Mouse (Mus musculus) stomach, postnatal 0 days (tissue): ENCODE measurements around the gene 4930435E12Rik. TPM values are rescaled to one million over a fixed set of nuclear protein-coding genes. Genes with fewer than 3 reads are reported as not detected.

Source experiments
- ATAC-seq: fragments of 200-750 bp; cut with Nextera tagmentation; 2 replicates; pipeline ENCODE4 v1.8.0; 2017; ENCODE audit not compliant: low FRiP score, low TSS enrichment
- DNase-seq: peaks from one replicate; pipeline ENCODE4 v3.0.0-alpha.2; 2016; ENCODE audit warnings: low spot score
- H3K27ac ChIP-seq: fragments of 300-500 bp; sonication (generic); replicated peaks from 2 replicates; pipeline ENCODE4 v1.5.1; 2014; ENCODE audit warnings: mild to moderate bottlenecking, control low read depth
- H3K27me3 ChIP-seq: fragments of 300-500 bp; sonication (generic); 2 replicates; pipeline ENCODE4 v1.6.1; 2014; ENCODE audit warnings: low read length; ENCODE audit not compliant: control insufficient read depth, insufficient read depth
- H3K36me3 ChIP-seq: fragments of 300-500 bp; sonication (generic); 2 replicates; pipeline ENCODE4 v1.6.1; 2014; ENCODE audit warnings: low read length, mixed read lengths; ENCODE audit not compliant: control insufficient read depth, insufficient read depth
- H3K4me1 ChIP-seq: fragments of 300-500 bp; sonication (generic); replicated peaks from 2 replicates; pipeline ENCODE4 v1.6.1; 2014; ENCODE audit warnings: antibody characterized with exemption; ENCODE audit not compliant: control insufficient read depth, insufficient read depth
- H3K4me2 ChIP-seq: fragments of 300-500 bp; sonication (generic); replicated peaks from 2 replicates; pipeline ENCODE4 v1.6.1; 2014; ENCODE audit warnings: low read depth, mild to moderate bottlenecking, control low read depth, moderate library complexity
- H3K4me3 ChIP-seq: fragments of 300-500 bp; sonication (generic); 2 replicates; pipeline ENCODE4 v1.5.1; 2014; ENCODE audit warnings: low read depth, low read length, control low read depth
- H3K9ac ChIP-seq: fragments of 300-500 bp; sonication (generic); 2 replicates; pipeline ENCODE4 v1.6.1; 2014; ENCODE audit warnings: mild to moderate bottlenecking, low read length, control low read depth, mixed read lengths
- H3K9me3 ChIP-seq: fragments of 300-500 bp; sonication (generic); 2 replicates; pipeline ENCODE4 v1.6.1; 2016; ENCODE audit warnings: low read length; ENCODE audit not compliant: control insufficient read depth
- CTCF ChIP-seq: IDR thresholded peaks from 2 replicates; pipeline ENCODE4 v1.5.1; 2016; ENCODE audit warnings: antibody characterized with exemption, low read depth, mild to moderate bottlenecking, moderate library complexity
- EP300 ChIP-seq: optimal IDR thresholded peaks from 2 replicates; pipeline ENCODE3; 2016; ENCODE audit warnings: antibody characterized with exemption
- WGBS: fragments of 180-500 bp; shearing (Covaris S2); extraction: QIAGEN DNeasy Blood & Tissue Kit; methylation state at CpG from one replicate; pipeline ENCODE4 v1.1.7; 2014; 5-methylcytosine and 5-hydroxymethylcytosine counted together
- polyA plus RNA-seq: library from polyadenylated mRNA; unstranded; fragments of >200 nt; fragmentation: Nextera tagmentation; extraction: Ambion mirVana; gene quantifications from 2 replicates; pipeline ENCODE4 v1.2.1, GENCODE M21; 2015

4930435E12Rik gene
- not detected in 2 replicates for polyA plus RNA-seq

DNA sequence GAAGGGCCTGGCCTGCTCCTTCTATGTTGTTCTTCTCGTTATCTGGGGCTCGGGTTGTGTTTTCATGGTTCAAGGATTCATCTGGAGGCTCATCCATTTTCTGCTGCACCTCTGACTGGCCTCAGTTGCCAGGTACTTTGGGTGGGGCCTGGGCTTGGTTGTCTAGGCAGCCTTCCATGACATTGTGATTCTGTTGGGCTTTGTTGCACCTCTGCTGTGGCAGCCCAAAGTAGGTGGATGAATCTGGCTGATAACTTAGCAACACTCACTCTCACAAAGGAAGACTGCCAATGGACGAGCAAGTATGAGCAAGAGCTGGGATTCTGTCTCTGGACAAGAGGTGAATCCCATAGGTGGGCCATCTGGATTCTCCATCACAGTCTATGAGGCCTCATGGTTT lies at the start of gene 4930435E12Rik:
4930435E12Rik (minus strand) TSS at position 101 of the 400 bp plus-strand sequence.
- Histone ChIP-seq H3K9ac (no peak within 1 kb of the TSS), H3K4me3 (no peak within 1 kb of the TSS), H3K27ac (no peak within 1 kb of the TSS), H3K4me2 (no peak within 1 kb of the TSS), H3K4me1 (no peaks in the 10 kb centered on the region), H3K36me3 (no peaks in the 10 kb centered on the region), H3K9me3 (no peaks in the 10 kb centered on the region), H3K27me3 (no peaks in the 10 kb centered on the region)
- ATAC-seq = no peak
- 89% methylated on average over 3 of the region's 3 CpGs for WGBS
- no peak for DNase-seq
- no peak for TF ChIP-seq EP300
- TF ChIP-seq CTCF = no peak

GRCm38 (mm10) chr16:38874481-38874880 lies 45.9 kb upstream of the 4930435E12Rik start:
- no peak for DNase-seq
- Histone ChIP-seq H3K9me3 (no peaks in the 10 kb centered on the region), H3K36me3 (no peaks in the 10 kb centered on the region), H3K27me3 (no peaks in the 10 kb centered on the region), H3K4me1 (no peaks in the 10 kb centered on the region), H3K27ac (no peak overlapping the region), H3K4me2 (no peak overlapping the region), H3K4me3 (no peak overlapping the region), H3K9ac (no peak overlapping the region)
- no peak for TF ChIP-seq CTCF
- no peak for TF ChIP-seq EP300
- WGBS = 24% methylated on average over 4 of the region's 4 CpGs
- ATAC-seq = no peak

- H3K27ac ChIP-seq = no peak overlapping the region
- ATAC-seq = no peak
- no peaks in the 10 kb centered on the region for H3K4me1 ChIP-seq
- no peak for DNase-seq
- H3K27me3 ChIP-seq = no peaks in the 10 kb centered on the region
- no peak overlapping the region for H3K9ac ChIP-seq
- H3K36me3 ChIP-seq = no peaks in the 10 kb centered on the region
- no peak for TF ChIP-seq EP300
- no peak for TF ChIP-seq CTCF
- 58% methylated on average over 4 of the region's 4 CpGs for WGBS
- no peak overlapping the region for H3K4me2 ChIP-seq
- no peak overlapping the region for H3K4me3 ChIP-seq
- no peaks in the 10 kb centered on the region for H3K9me3 ChIP-seq
Observed at GRCm38 (mm10) chr16:38873231-38873630, 44.7 kb upstream of the 4930435E12Rik start.

- no peaks in the 10 kb centered on the region for H3K9me3 ChIP-seq
- no peaks in the 10 kb centered on the region for H3K27me3 ChIP-seq
- H3K4me3 ChIP-seq = no peak overlapping the region
- WGBS = 50% methylated on average over 5 of the region's 5 CpGs
- TF ChIP-seq CTCF (no peak), EP300 (no peak)
- H3K4me1 ChIP-seq = no peaks in the 10 kb centered on the region
- no peak overlapping the region for H3K27ac ChIP-seq
- H3K9ac ChIP-seq = no peak overlapping the region
- H3K36me3 ChIP-seq = no peaks in the 10 kb centered on the region
- DNase-seq = no peak
- H3K4me2 ChIP-seq = no peak overlapping the region
- ATAC-seq = no peak
Observed at GRCm38 (mm10) chr16:38864358-38864757, 35.8 kb upstream of the 4930435E12Rik start.

GRCm38 (mm10) chr16:38860548-38860947 lies 32.0 kb upstream of the 4930435E12Rik start:
- no peak overlapping the region for H3K9ac ChIP-seq
- WGBS = 74% methylated on average over 6 of the region's 6 CpGs
- H3K4me2 ChIP-seq = no peak overlapping the region
- H3K27ac ChIP-seq = no peak overlapping the region
- no peak overlapping the region for H3K4me3 ChIP-seq
- H3K36me3 ChIP-seq = no peaks in the 10 kb centered on the region
- no peaks in the 10 kb centered on the region for H3K4me1 ChIP-seq
- TF ChIP-seq CTCF (no peak), EP300 (no peak)
- no peaks in the 10 kb centered on the region for H3K27me3 ChIP-seq
- DNase-seq = no peak
- no peak for ATAC-seq
- no peaks in the 10 kb centered on the region for H3K9me3 ChIP-seq

DNA sequence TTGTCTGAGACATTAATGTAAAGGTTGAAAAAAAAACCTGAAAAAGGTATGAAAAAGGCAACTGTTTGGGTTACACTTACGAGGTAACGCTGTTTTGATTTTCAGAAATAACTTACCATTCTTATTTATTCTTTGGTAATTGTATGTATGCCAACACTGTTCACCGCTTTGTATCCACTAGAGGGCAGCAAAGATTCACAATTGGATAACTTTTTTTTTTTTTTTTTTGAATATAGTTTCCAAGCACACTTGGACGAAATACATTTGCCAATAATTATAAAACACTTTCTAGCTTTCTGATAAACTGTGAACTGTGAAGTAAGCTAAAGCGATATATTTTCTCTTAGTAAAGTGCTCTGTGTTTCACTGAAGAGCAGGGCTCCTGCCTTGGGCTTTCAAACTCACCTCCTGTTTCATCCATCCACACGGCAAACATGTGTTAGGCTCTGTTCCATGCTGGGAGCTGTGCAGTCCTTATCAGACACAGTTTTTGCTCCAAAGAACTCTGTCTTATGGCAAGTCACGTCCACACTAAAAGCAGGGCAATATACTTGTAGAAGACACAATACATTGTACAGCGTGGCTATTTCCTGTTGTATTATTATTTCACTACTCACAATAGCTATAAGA lies 29.7 kb upstream of the 4930435E12Rik start:
- no peak overlapping the region for H3K27ac ChIP-seq
- peak; percentile 82 for TF ChIP-seq CTCF
- TF ChIP-seq EP300 = no peak
- H3K9me3 ChIP-seq = no peaks in the 10 kb centered on the region
- ATAC-seq = no peak
- H3K4me2 ChIP-seq = no peak overlapping the region
- H3K4me1 ChIP-seq = no peaks in the 10 kb centered on the region
- H3K9ac ChIP-seq = no peak overlapping the region
- 22% methylated on average over 8 of the region's 8 CpGs for WGBS
- no peak for DNase-seq
- H3K4me3 ChIP-seq = no peak overlapping the region
- H3K36me3 ChIP-seq = no peaks in the 10 kb centered on the region
- no peaks in the 10 kb centered on the region for H3K27me3 ChIP-seq
